Mouse (Mus musculus): ENCODE measurements around the gene Pigk.

GRCm38 (mm10) chr3:152944766-152945165 is 230.9 kb downstream of the Pigk start:
- TF ChIP-seq POLR2A (IDR thresholded peaks at IDR 0.05; ENCODE audit: insufficient read depth, low read depth, low read length), result no peak
- no peak for TF ChIP-seq CTCF (IDR thresholded peaks at IDR 0.05)

Data from heart, adult 2 months (tissue).